Mouse (Mus musculus): ENCODE results near the gene Fam107b. TPM values are rescaled to one million over a fixed set of nuclear protein-coding genes. Genes with fewer than 3 reads are reported as not detected.
"Not testable (repeated sequence)": the region's sequence is repeated elsewhere in the genome, so short reads cannot be mapped to it uniquely, and the experiment has no call there.

Gene Fam107b
- total RNA-seq, 1 experiment from 2014 or later = 624 TPM

GRCm38 (mm10) chr2:3717847-3718246 lies 147.6 kb downstream of the Fam107b start:
- ATAC-seq (replicated peaks in 1 of 2; ENCODE audit: insufficient read depth in 1 of 2, low FRiP score in 2 of 2, low TSS enrichment in 1 of 2, low read depth in 1 of 2, poor library complexity in 2 of 2, severe bottlenecking in 2 of 2) = no peak

DNA sequence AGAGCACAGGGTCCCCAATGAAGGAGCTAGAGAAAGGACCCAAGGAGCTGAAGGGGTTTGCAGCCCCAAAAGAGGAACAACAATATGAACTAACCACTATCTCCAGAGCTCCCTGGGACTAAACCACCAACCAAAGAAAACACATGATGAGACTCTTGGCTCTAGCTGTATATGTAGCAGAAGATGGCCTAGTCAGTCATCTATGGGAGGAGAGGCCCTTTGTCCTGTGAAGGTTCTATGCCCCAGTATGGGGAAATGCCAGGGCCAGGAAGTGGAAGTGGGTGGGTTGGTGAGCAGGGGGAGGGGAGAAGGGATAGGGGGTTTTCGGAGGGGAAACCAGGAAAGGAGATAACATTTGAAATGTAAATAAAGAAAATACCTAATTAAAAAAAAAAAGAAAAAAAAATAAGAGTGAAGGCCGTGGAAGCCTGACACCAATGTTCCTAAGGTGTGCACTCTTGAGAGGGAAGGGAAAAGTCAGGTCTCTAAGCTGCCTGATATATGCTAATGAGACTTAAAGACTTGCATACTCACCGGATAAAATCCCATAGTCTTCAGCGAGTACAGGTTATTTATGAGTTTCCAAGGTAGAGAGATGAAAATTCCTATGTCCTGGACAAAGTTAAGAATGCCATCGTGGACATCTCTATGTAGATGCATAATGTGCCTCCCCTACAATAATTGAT lies 149.3 kb downstream of the Fam107b start:
- ATAC-seq (replicated peaks in 1 of 2; ENCODE audit: insufficient read depth in 1 of 2, low FRiP score in 2 of 2, low TSS enrichment in 1 of 2, low read depth in 1 of 2, poor library complexity in 2 of 2, severe bottlenecking in 2 of 2) = not testable (repeated sequence)

GRCm38 (mm10) chr2:3721107-3721506 lies 150.8 kb downstream of the Fam107b start:
- ATAC-seq (replicated peaks in 1 of 2; ENCODE audit: insufficient read depth in 1 of 2, low FRiP score in 2 of 2, low TSS enrichment in 1 of 2, low read depth in 1 of 2, poor library complexity in 2 of 2, severe bottlenecking in 2 of 2) = no peak

DNA sequence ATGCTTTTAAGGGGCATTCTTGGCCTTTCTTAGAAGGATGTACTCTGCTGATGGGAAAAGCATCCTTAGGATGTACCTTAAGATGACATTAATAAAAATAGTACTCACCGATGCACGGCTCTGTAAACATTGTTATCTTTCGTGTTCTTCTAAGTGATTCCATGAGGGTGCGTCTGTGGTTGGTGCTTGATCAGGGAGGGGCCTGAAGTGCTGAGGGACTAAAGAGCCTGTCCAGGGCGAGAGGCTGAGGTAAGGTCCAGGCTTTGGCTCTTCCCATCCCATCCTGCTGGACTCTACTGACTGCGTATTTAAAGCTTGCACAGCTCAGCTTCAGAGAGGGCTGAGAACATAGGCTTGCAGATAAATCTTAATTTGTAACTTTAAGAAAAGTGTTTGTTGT lies 151.7 kb downstream of the Fam107b start:
- ATAC-seq (replicated peaks in 1 of 2; ENCODE audit: insufficient read depth in 1 of 2, low FRiP score in 2 of 2, low TSS enrichment in 1 of 2, low read depth in 1 of 2, poor library complexity in 2 of 2, severe bottlenecking in 2 of 2) = no peak

- ATAC-seq (replicated peaks in 1 of 2; ENCODE audit: insufficient read depth in 1 of 2, low FRiP score in 2 of 2, low TSS enrichment in 1 of 2, low read depth in 1 of 2, poor library complexity in 2 of 2, severe bottlenecking in 2 of 2) = peak in 1 of 2 experiments; percentile 24; a peak in 1 of 4 replicates
Observed at GRCm38 (mm10) chr2:3723391-3724106, 153.3 kb downstream of the Fam107b start.

DNA sequence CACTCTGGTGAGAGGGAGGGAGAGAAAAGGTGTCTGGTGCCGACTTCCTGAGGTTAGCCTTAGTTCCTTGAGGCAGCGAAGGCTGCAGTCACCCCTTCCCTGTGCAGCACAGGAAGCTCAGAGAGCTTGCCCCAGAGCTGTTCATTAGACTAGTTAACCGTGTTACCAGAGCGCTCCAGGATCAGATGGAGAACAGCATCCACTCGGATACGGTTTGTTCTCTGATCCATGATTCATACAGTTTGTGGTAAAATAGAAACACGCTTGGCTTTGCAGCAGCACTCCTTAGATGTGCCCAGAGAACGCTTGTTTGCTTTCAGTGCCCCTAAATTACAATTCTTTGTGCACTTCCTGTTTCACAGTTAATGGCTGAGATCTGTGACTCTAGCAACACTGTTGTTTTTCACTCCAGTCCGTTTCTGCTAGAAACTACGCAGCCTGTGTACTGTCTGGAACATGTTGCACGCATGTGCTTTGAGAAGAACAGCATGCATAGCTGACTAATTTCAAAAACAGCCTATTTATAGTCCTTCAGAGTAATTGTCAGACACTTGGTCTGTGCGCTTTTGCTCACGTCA lies 156.3 kb downstream of the Fam107b start:
- ATAC-seq (replicated peaks in 1 of 2; ENCODE audit: insufficient read depth in 1 of 2, low FRiP score in 2 of 2, low TSS enrichment in 1 of 2, low read depth in 1 of 2, poor library complexity in 2 of 2, severe bottlenecking in 2 of 2) = peak; percentile 32 to 44

DNA sequence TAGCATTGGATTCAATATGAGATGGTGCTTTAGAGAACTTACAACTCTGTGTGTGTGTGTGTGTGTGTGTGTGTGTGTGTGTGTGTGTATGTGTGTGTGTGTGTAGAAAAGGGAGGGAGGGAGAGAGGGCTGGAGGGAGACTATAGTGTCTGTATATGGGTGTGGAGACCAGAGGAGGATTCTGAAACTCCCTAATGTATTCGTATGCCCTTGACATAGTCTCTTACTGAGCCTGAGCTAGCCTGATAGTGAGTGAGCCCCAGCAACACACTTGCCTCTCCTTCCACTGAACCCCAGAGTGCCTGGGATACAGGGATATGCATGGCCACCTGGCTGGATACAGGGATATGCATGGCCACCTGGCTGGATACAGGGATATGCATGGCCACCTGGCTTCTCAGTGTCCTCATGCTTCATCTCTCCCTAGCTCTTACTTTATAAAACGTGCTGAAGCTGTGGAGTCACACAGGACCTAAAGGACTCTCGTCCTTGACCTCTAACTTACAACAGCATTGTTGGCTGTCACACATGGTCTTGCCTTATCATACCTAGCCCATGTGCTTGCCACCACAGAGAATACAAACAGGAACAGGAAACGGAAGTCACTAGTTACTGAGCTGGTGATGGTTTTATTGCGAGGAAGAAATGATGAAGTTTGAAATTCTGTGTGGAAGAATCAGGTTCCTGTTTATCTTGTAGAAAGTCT lies 157.1 kb downstream of the Fam107b start:
- ATAC-seq (replicated peaks in 1 of 2; ENCODE audit: insufficient read depth in 1 of 2, low FRiP score in 2 of 2, low TSS enrichment in 1 of 2, low read depth in 1 of 2, poor library complexity in 2 of 2, severe bottlenecking in 2 of 2) = peak; percentile 57 to 66; a peak in 3 of 4 replicates

DNA sequence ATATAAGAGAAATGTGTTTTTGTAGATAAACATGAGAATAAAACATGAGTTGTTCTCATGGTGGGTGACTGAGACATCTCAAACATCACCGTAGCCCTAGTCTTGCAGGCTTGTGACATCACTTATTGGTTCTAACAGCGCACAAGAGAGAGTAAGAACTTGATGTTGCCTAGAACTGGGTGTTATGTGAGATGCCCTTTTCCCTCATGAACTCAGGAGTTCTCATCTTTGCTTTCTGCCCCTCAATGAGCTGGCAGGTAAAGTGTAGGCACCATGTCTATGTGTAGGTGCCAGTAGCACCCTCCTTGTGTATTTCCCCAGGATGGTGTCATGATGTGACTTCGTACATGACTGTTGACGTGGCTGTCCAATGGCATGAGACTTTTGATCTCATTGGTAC lies 157.8 kb downstream of the Fam107b start:
- no peak for ATAC-seq (replicated peaks in 1 of 2; ENCODE audit: insufficient read depth in 1 of 2, low FRiP score in 2 of 2, low TSS enrichment in 1 of 2, low read depth in 1 of 2, poor library complexity in 2 of 2, severe bottlenecking in 2 of 2)

GRCm38 (mm10) chr2:3729586-3729985 lies 159.3 kb downstream of the Fam107b start:
- no peak for ATAC-seq (replicated peaks in 1 of 2; ENCODE audit: insufficient read depth in 1 of 2, low FRiP score in 2 of 2, low TSS enrichment in 1 of 2, low read depth in 1 of 2, poor library complexity in 2 of 2, severe bottlenecking in 2 of 2)

- no peak for ATAC-seq (replicated peaks in 1 of 2; ENCODE audit: insufficient read depth in 1 of 2, low FRiP score in 2 of 2, low TSS enrichment in 1 of 2, low read depth in 1 of 2, poor library complexity in 2 of 2, severe bottlenecking in 2 of 2)
Observed at GRCm38 (mm10) chr2:3730744-3731143, 160.5 kb downstream of the Fam107b start.

DNA sequence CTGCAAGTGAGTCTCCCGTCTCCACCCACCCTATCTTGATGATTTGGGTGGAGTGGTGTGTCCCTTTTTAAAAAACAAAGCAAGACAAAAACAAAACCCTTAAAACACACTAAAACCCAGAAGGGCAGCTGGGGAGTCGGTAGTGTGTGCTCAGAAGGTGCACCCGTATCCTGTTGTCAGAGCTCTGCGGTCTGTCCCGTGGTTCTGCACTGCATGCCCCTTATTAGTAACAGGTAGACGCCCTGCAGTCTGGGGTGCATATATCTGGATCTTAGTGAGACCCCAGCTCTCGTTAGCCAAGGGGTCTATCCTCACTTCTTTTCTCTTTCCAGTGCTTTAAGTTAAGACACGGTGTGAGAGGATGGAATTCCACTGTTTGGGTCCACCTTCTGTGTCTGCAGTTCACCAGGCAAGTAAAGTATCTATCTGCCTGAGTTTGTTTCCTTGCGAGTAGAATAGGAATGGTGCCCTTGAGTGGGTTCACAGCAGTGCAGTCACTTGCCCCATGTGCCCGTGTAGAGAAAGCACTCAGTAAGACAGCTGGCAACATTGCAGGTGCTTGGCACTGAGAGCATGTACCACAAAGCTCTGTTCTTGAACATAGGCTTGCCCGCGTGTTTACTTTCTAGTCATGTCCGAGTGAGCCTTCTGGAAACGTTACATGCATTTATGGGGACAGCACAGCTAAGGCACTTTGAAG lies 161.2 kb downstream of the Fam107b start:
- peak; percentile 56 to 57 for ATAC-seq (replicated peaks in 1 of 2; ENCODE audit: insufficient read depth in 1 of 2, low FRiP score in 2 of 2, low TSS enrichment in 1 of 2, low read depth in 1 of 2, poor library complexity in 2 of 2, severe bottlenecking in 2 of 2)

GRCm38 (mm10) chr2:3737917-3738694 lies 167.8 kb downstream of the Fam107b start:
- no peak for ATAC-seq (replicated peaks in 1 of 2; ENCODE audit: insufficient read depth in 1 of 2, low FRiP score in 2 of 2, low TSS enrichment in 1 of 2, low read depth in 1 of 2, poor library complexity in 2 of 2, severe bottlenecking in 2 of 2)

DNA sequence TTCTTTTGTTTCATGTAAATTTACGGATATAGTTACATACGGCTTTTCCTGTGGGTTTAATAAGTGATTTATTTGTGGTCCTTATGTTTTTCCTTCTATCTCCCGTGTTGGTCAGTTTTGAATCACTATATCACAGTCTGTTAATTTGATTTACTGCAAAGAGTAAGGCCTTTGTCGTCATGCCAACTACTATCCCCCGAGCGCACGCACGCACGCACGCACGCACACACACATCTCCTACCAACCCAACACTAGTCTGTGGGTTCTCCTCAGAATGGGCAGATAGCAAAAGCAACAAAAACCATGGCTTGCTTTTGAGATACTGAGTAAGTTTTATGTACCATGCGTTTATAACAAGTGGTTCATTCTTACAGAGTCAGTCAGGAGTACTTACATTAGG lies 168.4 kb downstream of the Fam107b start:
- ATAC-seq (replicated peaks in 1 of 2; ENCODE audit: insufficient read depth in 1 of 2, low FRiP score in 2 of 2, low TSS enrichment in 1 of 2, low read depth in 1 of 2, poor library complexity in 2 of 2, severe bottlenecking in 2 of 2) = no peak

- no peak for ATAC-seq (replicated peaks in 1 of 2; ENCODE audit: insufficient read depth in 1 of 2, low FRiP score in 2 of 2, low TSS enrichment in 1 of 2, low read depth in 1 of 2, poor library complexity in 2 of 2, severe bottlenecking in 2 of 2)
Observed at GRCm38 (mm10) chr2:3739351-3739961, 169.2 kb downstream of the Fam107b start.

DNA sequence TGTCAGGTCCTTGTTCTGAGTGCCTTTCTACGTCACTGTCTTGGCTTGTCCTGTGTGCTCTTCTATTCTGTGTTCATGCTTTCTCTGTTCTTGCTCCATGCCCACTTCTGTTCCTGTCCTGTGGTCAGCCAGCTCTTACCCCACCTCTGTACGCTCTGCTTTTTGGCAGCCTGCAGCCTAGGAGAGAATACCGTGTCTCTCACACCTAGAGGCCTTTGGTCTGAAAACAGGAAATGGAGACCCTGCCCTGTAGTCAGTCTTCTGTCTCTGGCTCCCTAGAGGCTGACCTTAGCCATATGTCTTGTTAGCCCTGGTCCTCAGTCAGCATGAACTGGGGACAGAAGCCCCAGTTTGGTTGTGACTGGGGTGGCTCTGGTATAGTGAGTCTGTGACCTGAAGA lies 170.0 kb downstream of the Fam107b start:
- peak; percentile 40 to 69; a peak in 3 of 4 replicates for ATAC-seq (replicated peaks in 1 of 2; ENCODE audit: insufficient read depth in 1 of 2, low FRiP score in 2 of 2, low TSS enrichment in 1 of 2, low read depth in 1 of 2, poor library complexity in 2 of 2, severe bottlenecking in 2 of 2)

DNA sequence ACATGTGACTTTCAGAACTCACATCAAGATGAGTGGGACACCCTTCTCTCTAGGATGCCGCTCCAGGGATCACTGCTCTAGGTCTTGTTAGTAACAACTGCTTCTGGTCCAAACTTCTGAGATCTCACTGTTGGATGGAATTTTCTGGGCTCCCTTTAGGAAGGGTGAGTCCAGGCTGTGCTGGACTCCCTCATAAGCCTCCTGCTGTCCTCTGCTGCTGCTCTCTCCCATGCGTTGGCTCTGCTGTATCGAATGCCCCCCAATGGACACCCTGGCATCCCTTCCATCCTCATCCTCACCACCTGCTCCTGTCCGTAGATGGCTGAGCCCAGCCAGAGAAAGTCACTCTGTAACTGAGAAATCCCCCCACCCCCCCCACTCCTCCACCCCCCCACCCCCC lies 170.4 kb downstream of the Fam107b start:
- no peak for ATAC-seq (replicated peaks in 1 of 2; ENCODE audit: insufficient read depth in 1 of 2, low FRiP score in 2 of 2, low TSS enrichment in 1 of 2, low read depth in 1 of 2, poor library complexity in 2 of 2, severe bottlenecking in 2 of 2)

All from hematopoietic stem cell, adult 5-6 weeks (primary cell).